Comparison of ENCODE assay signal across 9 mouse cellular contexts in genomic region chr4:96705281-96705951, GRCm38 (mm10). TPM values are rescaled to one million over a fixed set of nuclear protein-coding genes. Genes with fewer than 3 reads are reported as not detected.
DNase-seq lines count a peak whose midpoint lies in the region; ATAC-seq lines count a peak whose summit lies in the region.
"Had no signal": no experiment of that assay in that cellular context is flagged by ENCODE, and none has a peak within 500 bp of the region (broad histone marks: within the 10 kb centered on the region; RNA-seq: fewer than 3 reads in every experiment).

No protein-coding gene starts in this region.

- H3K36me3 ChIP-seq in forebrain, embryonic 13.5 days (ENCODE audit: poor library complexity, severe bottlenecking), result no peaks in the 10 kb centered on the region
- H3K36me3 ChIP-seq in hindbrain, embryonic 16.5 days (ENCODE audit: control insufficient read depth, insufficient read depth, low read length), result no peaks in the 10 kb centered on the region
- H3K36me3 ChIP-seq: embryonic facial prominence, embryonic 13.5 days had no signal

- no peak overlapping the region; the same call in 1 of the 2 replicates for H3K27ac ChIP-seq in forebrain, embryonic 13.5 days
- H3K27ac ChIP-seq in hindbrain, embryonic 16.5 days (ENCODE audit: low read depth, low read length), result 0 out of 2 replicates have a peak overlapping the region, but pooled peaks have one; percentile 34
- H3K27ac ChIP-seq: embryonic facial prominence, embryonic 13.5 days had no signal

- no peak overlapping the region for H3K4me2 ChIP-seq in forebrain, embryonic 13.5 days
- no peak overlapping the region for H3K4me2 ChIP-seq in hindbrain, embryonic 16.5 days (ENCODE audit: low read length)
- H3K4me2 ChIP-seq: embryonic facial prominence, embryonic 13.5 days had no signal

- H3K9ac ChIP-seq in forebrain, embryonic 13.5 days, result no peak overlapping the region
- H3K9ac ChIP-seq in hindbrain, embryonic 16.5 days (ENCODE audit: low read depth, low read length), result no peak overlapping the region
- H3K9ac ChIP-seq: embryonic facial prominence, embryonic 13.5 days had no signal

- WGBS in forebrain, embryonic 13.5 days, result 56% methylated on average over 2 of the region's 2 CpGs
- 49% methylated on average over 2 of the region's 2 CpGs for WGBS in hindbrain, embryonic 16.5 days

- H3K9me3 ChIP-seq in forebrain, embryonic 13.5 days (replicated peaks), result no peaks in the 10 kb centered on the region
- no peaks in the 10 kb centered on the region for H3K9me3 ChIP-seq in hindbrain, embryonic 16.5 days (ENCODE audit: control insufficient read depth, low read length)
- H3K9me3 ChIP-seq: embryonic facial prominence, embryonic 13.5 days had no signal

- no peak overlapping the region for H3K4me3 ChIP-seq in forebrain, embryonic 13.5 days
- no peak overlapping the region for H3K4me3 ChIP-seq in hindbrain, embryonic 16.5 days (ENCODE audit: low read length)
- H3K4me3 ChIP-seq: embryonic facial prominence, embryonic 13.5 days had no signal

- ATAC-seq in forebrain, embryonic 13.5 days, result peak; percentile 10
- ATAC-seq in hindbrain, embryonic 16.5 days, result peak; percentile 56; the same call in 1 of the 2 replicates

- no peaks in the 10 kb centered on the region for H3K27me3 ChIP-seq in forebrain, embryonic 13.5 days
- H3K27me3 ChIP-seq in hindbrain, embryonic 16.5 days (replicated peaks; ENCODE audit: control insufficient read depth, insufficient read depth, low read length), result no peaks in the 10 kb centered on the region

- intact Hi-C loops in left cerebral cortex, postnatal 36 days (cut with DNase I), result no loop called here

- DNase-seq in thymus, postnatal 25 days, result peak; percentile 6
- no peak for DNase-seq in thymus, postnatal 14 days
- DNase-seq in brain, adult 2 months (ENCODE audit: low read depth, low spot score), result peak; percentile 85
- DNase-seq in left cerebral cortex, postnatal 36 days (ENCODE audit: low spot score in 2 of 2), result peak; percentile 39 to 50
- DNase-seq in ovary, postnatal 36 days (ENCODE audit: low spot score), result peak; percentile 20
- DNase-seq in spleen, postnatal 36 days (ENCODE audit: low spot score in 2 of 2), result no peak

- 0 out of 2 replicates have a peak, but pooled peaks cover 2% of the 10 kb centered on the region for H3K4me1 ChIP-seq in forebrain, embryonic 13.5 days
- H3K4me1 ChIP-seq in hindbrain, embryonic 16.5 days (ENCODE audit: control insufficient read depth, insufficient read depth, low read depth, low read length), result no peaks in the 10 kb centered on the region; the same call in 1 of the 2 replicates
- H3K4me1 ChIP-seq: embryonic facial prominence, embryonic 13.5 days had no signal

RNA-seq across cellular contexts. Expression of gene Cyp2j5, which starts 41.5 kb away (rescaled TPM):
- not detected in 2 replicates for polyA plus RNA-seq in forebrain, embryonic 13.5 days (2015; fragmentation: Nextera tagmentation; extraction: Ambion mirVana)
- polyA plus RNA-seq in hindbrain, embryonic 16.5 days (2015; fragmentation: Nextera tagmentation; extraction: Ambion mirVana), result not detected in 2 replicates
- total RNA-seq in left cerebral cortex, postnatal 36 days (2021), result not detected
- polyA plus RNA-seq: embryonic facial prominence, embryonic 13.5 days had no signal

Comparison
In these comparisons a context has a peak if more than half of its experiments do, and no peak if none do; other contexts are left out.
1. DNase-seq: peak in thymus, postnatal 25 days (single experiment), brain, adult 2 months (single experiment), left cerebral cortex, postnatal 36 days (2 of 2) and ovary, postnatal 36 days (single experiment); none in thymus, postnatal 14 days (single experiment) and spleen, postnatal 36 days (0 of 2).